Mouse (Mus musculus): ENCODE data around the gene Agl. TPM values are rescaled to one million over a fixed set of nuclear protein-coding genes. Genes with fewer than 3 reads are reported as not detected.
"Not testable (repeated sequence)": the region's sequence is repeated elsewhere in the genome, so short reads cannot be mapped to it uniquely, and the experiment has no call there.

Gene Agl
- total RNA-seq, 2 experiments from 2014 or later: 23.4 to 25.7 TPM

DNA sequence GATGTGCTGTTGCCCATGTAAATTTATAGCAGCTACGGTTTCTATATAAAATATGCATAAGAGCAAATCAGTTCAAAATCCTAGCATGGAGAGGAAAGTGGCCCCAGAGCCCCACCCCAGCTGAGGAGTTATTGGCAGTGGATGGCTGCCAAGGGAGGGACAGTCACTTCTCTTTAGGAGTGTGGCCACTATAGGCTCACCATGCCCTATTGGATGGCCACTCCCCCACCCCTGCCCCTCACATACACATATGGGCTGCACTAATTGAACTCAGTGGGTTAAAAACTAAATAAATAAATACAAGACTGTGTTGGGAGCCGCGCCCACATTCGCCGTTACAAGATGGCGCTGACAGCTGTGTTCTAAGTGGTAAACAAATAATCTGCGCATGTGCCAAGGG lies 9.3 kb upstream of the Agl start:
- no peak for DNase-seq (ENCODE audit: low spot score in 2 of 2)

- DNase-seq (ENCODE audit: low spot score in 2 of 2): no peak
Measured at GRCm38 (mm10) chr3:116816674-116817215, 8.8 kb upstream of the Agl start.

GRCm38 (mm10) chr3:116815916-116816315 lies 8.0 kb upstream of the Agl start:
- no peak for DNase-seq (ENCODE audit: low spot score in 2 of 2)

- DNase-seq (ENCODE audit: low spot score in 2 of 2): no peak
Measured at GRCm38 (mm10) chr3:116815305-116815797, 7.4 kb upstream of the Agl start.

- DNase-seq (ENCODE audit: low spot score in 2 of 2): no peak
Measured at GRCm38 (mm10) chr3:116812946-116813345, 5.0 kb upstream of the Agl start.

GRCm38 (mm10) chr3:116810351-116810750 lies 2.4 kb upstream of the Agl start:
- DNase-seq (ENCODE audit: low spot score in 2 of 2): not testable (repeated sequence)

- no peak for DNase-seq (ENCODE audit: low spot score in 2 of 2)
Measured at GRCm38 (mm10) chr3:116809221-116809620, 1.3 kb upstream of the Agl start.

- DNase-seq (ENCODE audit: low spot score in 2 of 2): peak in 1 of 2 experiments; percentile 2
Measured at GRCm38 (mm10) chr3:116808507-116809217, 696 bp upstream of the Agl start.

DNA sequence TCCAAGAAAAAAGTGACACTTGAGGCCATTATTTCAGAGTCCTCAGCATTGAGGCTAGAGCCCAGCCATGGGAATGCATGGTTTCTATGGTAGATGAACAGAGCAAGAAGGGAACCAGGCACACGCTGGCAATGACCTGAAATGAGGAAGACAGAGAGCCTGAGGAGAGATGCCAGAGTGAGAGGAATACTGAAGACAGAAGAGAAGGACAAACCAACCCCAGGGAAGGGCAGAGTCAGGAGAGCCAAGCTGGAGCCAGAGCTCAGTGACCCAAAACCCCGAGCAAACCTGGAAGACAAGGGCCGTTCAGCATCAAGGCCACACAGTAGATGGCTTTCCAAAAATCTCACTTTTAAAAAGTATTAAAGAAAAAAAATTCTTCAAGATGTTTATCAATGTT lies 2.1 kb downstream of the Agl start:
- no peak for DNase-seq (ENCODE audit: low spot score in 2 of 2)

DNA sequence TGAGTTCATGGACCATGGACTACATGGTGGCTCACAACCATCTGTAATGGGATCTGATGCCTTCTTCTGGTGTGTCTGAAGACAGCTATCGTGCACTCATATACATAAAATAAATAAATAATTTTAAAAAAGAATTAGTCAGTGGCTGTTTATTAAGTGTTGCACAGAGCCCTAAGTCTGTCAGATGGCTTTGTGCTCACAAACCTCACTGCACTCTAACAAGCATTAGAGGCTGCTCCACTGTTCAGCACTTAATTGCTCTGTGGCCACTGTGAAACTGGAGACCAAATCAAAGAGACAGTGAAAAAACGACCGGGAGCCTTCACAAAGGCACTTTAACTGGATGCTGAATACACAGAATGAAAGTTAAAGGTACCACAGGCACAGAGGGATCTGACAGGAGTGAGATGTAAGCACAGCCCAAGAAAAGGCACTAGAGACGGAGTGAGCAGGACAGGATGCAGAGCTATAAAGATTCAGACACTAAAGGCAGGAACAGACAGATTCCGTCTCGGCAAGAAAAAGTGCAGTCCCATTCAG lies 3.1 kb downstream of the Agl start:
- DNase-seq (ENCODE audit: low spot score in 2 of 2): no peak

DNA sequence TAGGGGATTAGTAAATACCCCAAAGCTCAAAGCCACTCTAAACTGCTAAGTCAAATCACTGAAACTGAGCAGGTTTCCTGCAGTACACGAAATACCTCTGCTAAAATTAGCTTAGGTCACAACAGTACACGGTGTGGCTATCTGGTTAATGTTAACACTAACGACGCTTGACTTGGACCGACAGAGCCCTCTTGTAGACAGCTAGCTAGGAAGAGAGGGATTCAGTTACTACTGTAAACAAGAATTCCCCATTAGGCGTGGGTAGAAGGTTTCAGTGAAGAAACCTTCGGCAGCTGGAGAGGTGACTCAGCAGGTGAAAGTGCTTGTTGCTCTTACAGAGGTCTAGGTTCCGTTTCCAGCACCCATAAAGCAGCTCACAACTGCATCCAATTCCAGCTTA lies 6.2 kb downstream of the Agl start:
- DNase-seq (ENCODE audit: low spot score in 2 of 2): no peak

- no peak for DNase-seq (ENCODE audit: low spot score in 2 of 2)
Measured at GRCm38 (mm10) chr3:116798821-116799510, 9.0 kb downstream of the Agl start.

- no peak for DNase-seq (ENCODE audit: low spot score in 2 of 2)
Measured at GRCm38 (mm10) chr3:116788851-116789250, 19.1 kb downstream of the Agl start.

- no peak for DNase-seq (ENCODE audit: low spot score in 2 of 2)
Measured at GRCm38 (mm10) chr3:116786543-116786942, 21.4 kb downstream of the Agl start.

DNA sequence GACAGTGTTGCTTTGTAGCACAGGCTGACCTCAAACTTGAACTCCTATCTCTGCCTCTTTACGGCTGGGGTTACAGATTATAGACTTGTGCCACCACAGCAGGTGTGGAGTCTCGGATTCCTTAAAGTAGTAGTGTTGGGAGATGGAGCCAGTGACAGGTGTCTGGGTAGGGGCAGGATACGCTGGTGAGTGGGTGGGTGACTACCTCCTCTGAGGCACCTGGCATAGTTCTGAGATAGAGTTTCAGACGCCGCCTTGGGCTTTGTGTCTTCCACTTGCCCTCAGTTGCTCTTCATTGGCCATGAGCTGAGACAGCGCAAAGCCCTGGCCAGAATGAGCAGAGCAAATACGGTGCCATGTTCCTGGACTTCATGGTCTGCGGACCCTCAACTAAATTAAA lies 22.1 kb downstream of the Agl start:
- DNase-seq (ENCODE audit: low spot score in 2 of 2): no peak

- DNase-seq (ENCODE audit: low spot score in 2 of 2): no peak
Measured at GRCm38 (mm10) chr3:116784811-116785210, 23.2 kb downstream of the Agl start.

- DNase-seq (ENCODE audit: low spot score in 2 of 2): no peak
Measured at GRCm38 (mm10) chr3:116784290-116784689, 23.7 kb downstream of the Agl start.

- no peak for DNase-seq (ENCODE audit: low spot score in 2 of 2)
Measured at GRCm38 (mm10) chr3:116776961-116777360, 31.0 kb downstream of the Agl start.

DNA sequence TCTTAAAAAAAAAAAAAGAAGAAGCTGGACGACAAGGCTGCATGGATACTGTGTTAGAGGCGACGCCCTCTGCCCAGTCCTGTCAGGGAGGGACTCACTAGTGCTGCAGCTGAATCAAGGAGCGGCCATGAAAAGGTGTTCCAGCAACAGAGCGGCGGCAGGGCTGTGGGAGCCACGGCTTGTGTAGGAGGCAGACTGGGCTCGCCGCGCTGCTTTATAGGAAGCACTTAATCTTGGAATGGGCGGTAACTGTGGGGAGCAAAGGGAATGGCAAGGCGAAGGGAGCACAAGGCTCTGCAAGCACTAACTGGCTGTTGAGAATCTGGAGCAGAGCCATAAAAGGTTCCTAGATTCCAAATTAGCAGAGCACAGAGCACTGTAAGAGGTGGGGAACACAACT lies 34.1 kb downstream of the Agl start:
- DNase-seq (ENCODE audit: low spot score in 2 of 2): no peak

GRCm38 (mm10) chr3:116771597-116771996 lies 36.4 kb downstream of the Agl start:
- no peak for DNase-seq (ENCODE audit: low spot score in 2 of 2)

DNA sequence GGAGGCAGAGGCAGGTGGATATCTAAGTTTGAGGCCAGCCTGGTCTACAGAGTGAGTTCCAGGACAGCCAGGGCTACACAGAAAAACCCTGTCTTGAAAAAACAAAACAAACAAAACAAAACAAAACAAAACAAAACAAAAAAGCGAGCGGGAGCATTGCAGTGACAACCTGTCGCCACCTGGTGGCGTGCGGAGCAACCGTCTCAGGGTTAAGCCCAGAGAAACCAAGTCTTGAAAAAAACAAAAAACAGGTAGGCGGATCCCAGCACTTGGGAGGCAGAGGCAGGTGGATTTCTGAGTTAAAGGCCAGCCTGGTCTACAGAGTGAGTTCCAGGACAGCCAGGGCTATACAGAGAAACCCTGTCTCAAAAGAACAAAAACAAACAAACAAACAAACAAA lies 41.0 kb downstream of the Agl start:
- DNase-seq (ENCODE audit: low spot score in 2 of 2): not testable (repeated sequence)

DNA sequence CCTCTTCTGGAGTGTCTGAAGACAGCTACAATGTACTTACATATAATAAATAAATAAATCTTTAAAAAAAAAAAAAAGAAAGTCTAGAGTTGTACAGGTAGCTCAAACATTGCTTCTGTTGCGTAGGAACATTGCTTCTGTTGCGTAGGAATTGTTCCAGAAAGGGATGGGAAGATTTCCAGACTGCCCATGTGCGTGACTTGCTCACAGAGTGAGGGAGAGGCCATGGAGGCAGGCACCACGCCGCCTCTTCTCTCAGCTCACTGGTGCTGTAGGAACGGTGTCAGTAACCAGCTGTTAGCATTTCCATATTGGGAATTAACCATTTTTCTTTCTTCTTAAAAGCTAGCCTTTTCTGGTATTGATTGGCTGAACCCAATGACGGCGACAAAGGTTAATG lies 55.1 kb downstream of the Agl start:
- DNase-seq (ENCODE audit: low spot score in 2 of 2): peak; percentile 4 to 30
